Mouse (Mus musculus) lung, embryonic 14.5 days (tissue): ENCODE results near the gene Lingo3. TPM values are rescaled to one million over a fixed set of nuclear protein-coding genes. Genes with fewer than 3 reads are reported as not detected.
A peak's percentile ranks its signal among the peaks of the same experiment; 100 is the strongest.

Source experiments
- ATAC-seq: fragments of 200-750 bp; cut with Nextera tagmentation; 2 replicates; pipeline ENCODE4 v1.8.0; 2017; ENCODE audit warnings: mild to moderate bottlenecking, moderate TSS enrichment, moderate library complexity; ENCODE audit not compliant: insufficient read depth
- DNase-seq: peaks from one replicate; pipeline ENCODE4 v3.0.0-alpha.2; 2015
- H3K27ac ChIP-seq: fragments of 300-500 bp; sonication (generic); 2 replicates; pipeline ENCODE4 v1.5.1; 2014; ENCODE audit warnings: low read depth, mild to moderate bottlenecking, moderate library complexity
- H3K27me3 ChIP-seq: fragments of 300-500 bp; sonication (generic); 2 replicates; pipeline ENCODE4 v1.6.1; 2014; ENCODE audit warnings: low read length, control low read depth; ENCODE audit not compliant: insufficient read depth
- H3K36me3 ChIP-seq: fragments of 300-500 bp; sonication (generic); 2 replicates; pipeline ENCODE4 v1.6.1; 2014; ENCODE audit warnings: control low read depth; ENCODE audit not compliant: insufficient read depth
- H3K4me1 ChIP-seq: fragments of 300-500 bp; sonication (generic); 2 replicates; pipeline ENCODE4 v1.6.1; 2014; ENCODE audit warnings: antibody characterized with exemption, control low read depth; ENCODE audit not compliant: insufficient read depth
- H3K4me2 ChIP-seq: fragments of 300-500 bp; sonication (generic); 2 replicates; pipeline ENCODE4 v1.6.1; 2014; ENCODE audit warnings: mild to moderate bottlenecking
- H3K4me3 ChIP-seq: fragments of 300-500 bp; sonication (generic); 2 replicates; pipeline ENCODE4 v1.5.1; 2014; ENCODE audit warnings: low read depth, low read length
- H3K9ac ChIP-seq: fragments of 300-500 bp; sonication (generic); 2 replicates; pipeline ENCODE4 v1.6.1; 2014
- H3K9me3 ChIP-seq: fragments of 300-500 bp; sonication (generic); 2 replicates; pipeline ENCODE4 v1.6.1; 2016; ENCODE audit warnings: low read depth, low read length, control low read depth
- CTCF ChIP-seq: IDR thresholded peaks from 2 replicates; pipeline ENCODE4 v1.5.1; 2016; ENCODE audit warnings: antibody characterized with exemption, low read depth
- WGBS: fragments of 180-500 bp; shearing (Covaris S2); extraction: QIAGEN DNeasy Blood & Tissue Kit; methylation state at CpG from one replicate; pipeline ENCODE4 v1.1.7; 2014; 5-methylcytosine and 5-hydroxymethylcytosine counted together
- polyA plus RNA-seq: library from polyadenylated mRNA; unstranded; fragments of >200 nt; fragmentation: Nextera tagmentation; extraction: Ambion mirVana; gene quantifications from 2 replicates; pipeline ENCODE4 v1.2.1, GENCODE M21; 2014

Gene Lingo3
- polyA plus RNA-seq, 1 experiment from 2014 or later, result 0.17 TPM

DNA sequence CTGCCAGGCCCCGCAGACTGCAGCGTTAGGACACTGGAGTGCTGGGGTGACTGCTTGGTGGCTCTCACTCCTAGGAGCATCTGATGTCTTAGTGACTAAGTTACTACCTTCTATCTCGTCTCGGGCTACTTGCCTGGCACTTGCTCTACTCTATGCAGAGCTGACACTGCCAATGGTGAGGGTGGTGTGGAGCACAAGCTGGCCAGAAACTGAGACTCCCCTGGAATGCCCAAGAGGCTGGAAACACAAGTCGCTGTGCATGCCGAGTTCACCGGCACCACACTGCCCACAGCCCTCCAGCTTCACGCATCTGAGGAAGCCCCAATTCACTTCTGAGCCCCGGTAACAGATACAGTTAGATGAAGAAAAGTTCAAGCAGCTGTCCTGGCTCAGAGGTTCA, 30.2 kb upstream of the Lingo3 start:
- Histone ChIP-seq H3K27me3 (no peaks in the 10 kb centered on the region), H3K4me2 (no peak overlapping the region), H3K9ac (no peak overlapping the region), H3K9me3 (no peaks in the 10 kb centered on the region), H3K4me3 (no peak overlapping the region), H3K36me3 (no peaks in the 10 kb centered on the region), H3K4me1 (no peaks in the 10 kb centered on the region), H3K27ac (no peak overlapping the region)
- WGBS, result 71% methylated on average over 9 of the region's 9 CpGs
- no peak for TF ChIP-seq CTCF
- no peak for ATAC-seq
- DNase-seq, result no peak

DNA sequence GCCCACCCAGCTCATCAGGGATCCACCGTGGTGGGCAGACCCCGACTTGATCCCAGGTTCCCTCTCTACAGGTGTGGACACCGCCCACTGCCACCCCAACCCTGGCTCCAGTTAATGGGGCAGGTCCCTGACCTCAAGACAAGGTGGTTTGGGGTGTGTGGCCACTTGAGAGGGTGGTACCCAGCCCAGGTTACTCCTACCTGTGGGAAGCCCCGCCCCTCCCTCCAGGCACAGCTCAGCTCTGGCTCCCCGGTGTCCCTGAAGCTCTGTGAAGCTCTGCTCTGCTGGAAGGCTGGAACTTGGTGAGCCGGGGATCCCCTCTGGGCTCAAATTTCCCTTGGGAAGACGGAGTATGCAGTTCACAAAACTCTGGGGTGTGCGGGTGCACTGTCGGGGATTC, 27.7 kb upstream of the Lingo3 start, which contains the start of gene Tmprss9:
Gene Tmprss9 (plus strand): TSS at position 268 of the 400 bp plus-strand sequence.
- H3K9ac ChIP-seq, result no peak within 1 kb of the TSS
- H3K9me3 ChIP-seq, result no peaks in the 10 kb centered on the region
- H3K36me3 ChIP-seq, result peaks cover 14% of the 10 kb centered on the region
- H3K4me2 ChIP-seq, result no peak within 1 kb of the TSS
- H3K4me1 ChIP-seq, result no peaks in the 10 kb centered on the region
- H3K4me3 ChIP-seq, result no peak within 1 kb of the TSS
- TF ChIP-seq CTCF, result no peak
- H3K27ac ChIP-seq, result no peak within 1 kb of the TSS
- ATAC-seq (no peak), DNase-seq (no peak)
- WGBS, result 25% methylated on average over 9 of the region's 9 CpGs
- no peaks in the 10 kb centered on the region for H3K27me3 ChIP-seq

- Histone ChIP-seq H3K9ac (no peak overlapping the region), H3K36me3 (peaks cover 20% of the 10 kb centered on the region), H3K4me2 (no peak overlapping the region), H3K4me1 (no peaks in the 10 kb centered on the region), H3K27me3 (no peaks in the 10 kb centered on the region), H3K9me3 (no peaks in the 10 kb centered on the region), H3K27ac (no peak overlapping the region), H3K4me3 (no peak overlapping the region)
- no peak for TF ChIP-seq CTCF
- WGBS, result 80% methylated on average over 4 of the region's 6 CpGs
- DNase-seq (no peak), ATAC-seq (no peak)
Measured at GRCm38 (mm10) chr10:80870993-80871392, 27.2 kb upstream of the Lingo3 start.

DNA sequence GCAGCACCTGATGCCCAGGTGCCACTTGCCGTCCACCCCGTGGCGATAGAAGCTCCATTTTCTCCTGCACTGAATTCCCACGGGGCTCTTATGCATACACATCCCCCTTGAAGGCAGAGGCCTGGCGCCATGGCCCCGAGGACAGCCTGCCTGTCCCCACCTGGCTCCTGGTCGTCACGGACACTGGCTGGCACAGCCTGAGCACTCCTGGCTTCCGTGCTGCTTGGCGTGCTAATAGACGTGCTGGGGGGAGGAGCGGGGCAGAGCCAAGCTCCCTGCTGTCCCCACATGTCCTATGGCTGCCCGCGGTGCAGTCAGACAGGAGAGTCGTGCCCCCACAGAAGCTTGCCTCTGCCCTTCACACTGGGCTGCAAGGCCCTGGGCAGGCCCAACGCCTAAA, 20.6 kb upstream of the Lingo3 start:
- WGBS, result 90% methylated on average over 16 of the region's 16 CpGs
- no peak for TF ChIP-seq CTCF

GRCm38 (mm10) chr10:80862305-80862704, 18.5 kb upstream of the Lingo3 start:
- ATAC-seq (no peak), DNase-seq (no peak)
- Histone ChIP-seq H3K36me3 (peaks cover 52% of the 10 kb centered on the region), H3K4me1 (no peaks in the 10 kb centered on the region; the same call in 1 of the 2 replicates), H3K4me3 (no peak overlapping the region), H3K27ac (no peak overlapping the region), H3K27me3 (no peaks in the 10 kb centered on the region), H3K9me3 (no peaks in the 10 kb centered on the region), H3K9ac (no peak overlapping the region), H3K4me2 (no peak overlapping the region)
- TF ChIP-seq CTCF, result no peak
- WGBS, result 88% methylated on average over 5 of the region's 5 CpGs

More for the DNA sequence above, 20.6 kb upstream of the Lingo3 start:
- Histone ChIP-seq H3K27me3 (no peaks in the 10 kb centered on the region), H3K9ac (no peak overlapping the region), H3K27ac (no peak overlapping the region), H3K36me3 (peaks cover 62% of the 10 kb centered on the region), H3K4me3 (no peak overlapping the region), H3K4me1 (no peaks in the 10 kb centered on the region; the same call in 1 of the 2 replicates), H3K9me3 (no peaks in the 10 kb centered on the region), H3K4me2 (no peak overlapping the region)
- ATAC-seq (no peak), DNase-seq (no peak)

DNA sequence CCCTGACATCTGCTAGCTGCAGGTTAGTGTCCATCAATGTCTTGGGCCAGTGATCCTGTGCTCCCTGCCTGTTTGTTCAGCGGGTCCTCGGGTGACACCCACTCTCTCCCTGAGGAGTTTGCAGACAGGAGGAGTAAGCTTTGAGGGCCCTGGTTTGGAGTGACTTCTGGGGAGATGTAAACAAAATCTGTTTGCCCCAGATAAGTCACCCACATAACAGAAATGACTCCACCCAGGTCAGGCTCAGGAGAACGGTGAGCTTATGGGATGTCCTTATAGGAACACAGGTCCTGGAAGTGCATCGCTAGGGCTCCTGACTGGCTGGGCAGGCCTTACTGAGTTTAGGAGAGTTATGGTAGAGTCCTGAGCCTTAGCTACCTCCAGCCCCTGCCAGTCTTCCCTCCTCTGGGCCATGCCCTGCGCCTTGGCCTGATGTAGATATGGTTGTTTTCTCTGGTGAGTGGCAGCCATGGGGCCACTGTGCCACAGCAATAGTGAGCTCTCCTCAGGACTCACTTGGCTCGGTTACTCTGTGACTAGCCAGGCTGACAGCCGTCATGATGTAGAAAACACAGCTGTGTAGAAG, 14.6 kb upstream of the Lingo3 start:
- Histone ChIP-seq H3K27me3 (no peaks in the 10 kb centered on the region), H3K4me2 (peak overlapping the region; percentile 99), H3K27ac (peak overlapping the region; percentile 71), H3K4me3 (no peak overlapping the region), H3K36me3 (peaks cover 20% of the 10 kb centered on the region), H3K4me1 (peaks cover 4% of the 10 kb centered on the region; the same call in 1 of the 2 replicates), H3K9me3 (no peaks in the 10 kb centered on the region), H3K9ac (peak overlapping the region; percentile 85)
- DNase-seq (no peak), ATAC-seq (no peak)
- 57% methylated on average over 7 of the region's 7 CpGs for WGBS
- no peak for TF ChIP-seq CTCF

- WGBS, result 61% methylated on average over 3 of the region's 3 CpGs
- peaks cover 4% of the 10 kb centered on the region; the same call in 1 of the 2 replicates for H3K4me1 ChIP-seq
- H3K9me3 ChIP-seq, result no peaks in the 10 kb centered on the region
- peak overlapping the region; percentile 71 for H3K27ac ChIP-seq
- peak overlapping the region; percentile 99 for H3K4me2 ChIP-seq
- TF ChIP-seq CTCF, result no peak
- DNase-seq (no peak), ATAC-seq (no peak)
- no peaks in the 10 kb centered on the region for H3K27me3 ChIP-seq
- peak overlapping the region; percentile 85 for H3K9ac ChIP-seq
- peak overlapping the region; percentile 12; the same call in 1 of the 2 replicates for H3K4me3 ChIP-seq
- H3K36me3 ChIP-seq, result peaks cover 20% of the 10 kb centered on the region
Measured at GRCm38 (mm10) chr10:80857848-80858247, 14.0 kb upstream of the Lingo3 start.
